Mouse (Mus musculus): ENCODE data around the gene Zfp366. TPM values are rescaled to one million over a fixed set of nuclear protein-coding genes. Genes with fewer than 3 reads are reported as not detected.
A peak's percentile ranks its signal among the peaks of the same experiment; 100 is the strongest.

Gene Zfp366
- total RNA-seq, 2 experiments from 2014 or later, result 3.6 to 3.8 TPM

DNA sequence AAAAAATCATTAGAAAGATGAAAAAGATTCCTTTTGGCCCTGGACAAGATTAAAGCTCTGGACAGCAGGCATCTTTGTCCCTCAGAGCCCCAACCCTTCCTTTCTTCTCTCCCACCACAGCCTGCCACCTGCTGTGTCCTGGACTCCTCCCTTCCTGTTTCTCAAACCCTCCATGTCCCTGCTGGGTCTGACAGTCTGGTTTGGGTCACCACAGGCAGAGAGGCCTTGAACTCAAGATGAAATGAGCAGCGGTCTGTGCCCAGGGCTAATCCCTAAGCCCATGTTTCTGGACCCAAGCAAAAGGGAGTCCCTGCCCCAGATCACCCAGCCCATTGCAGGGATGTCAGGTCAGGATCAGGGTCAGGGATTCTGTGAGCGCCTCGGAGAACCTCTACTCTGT, 60.3 kb downstream of the Zfp366 start:
- DNase-seq (ENCODE audit: low spot score in 2 of 2), result no peak

DNA sequence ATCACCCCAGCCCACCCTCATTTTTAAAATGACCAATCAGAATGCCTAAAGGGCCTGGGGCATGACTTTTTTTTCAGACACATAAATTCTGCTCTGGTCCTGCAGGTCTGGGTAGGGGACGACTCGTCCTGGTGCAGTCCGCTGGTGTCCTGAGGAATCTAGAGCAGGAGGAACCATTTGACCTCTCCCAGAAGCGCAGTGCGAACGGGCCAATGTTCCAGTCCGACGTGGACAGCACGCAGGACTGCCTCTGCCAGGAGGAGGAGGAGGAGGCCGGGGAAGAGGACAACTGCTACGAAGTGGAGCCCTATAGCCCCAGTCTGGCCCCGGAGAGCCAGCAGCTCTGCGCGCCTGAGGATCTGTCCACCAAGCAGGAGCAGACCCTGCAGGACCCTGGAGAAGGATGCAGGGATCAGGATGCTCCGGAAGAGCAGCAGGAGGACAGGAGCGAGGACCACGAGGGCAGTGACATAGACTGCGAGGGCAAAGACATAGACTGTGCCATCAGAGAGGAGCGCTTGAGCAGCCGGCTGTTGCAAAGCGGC, 61.4 kb downstream of the Zfp366 start:
- no peak for DNase-seq (ENCODE audit: low spot score in 2 of 2)

DNA sequence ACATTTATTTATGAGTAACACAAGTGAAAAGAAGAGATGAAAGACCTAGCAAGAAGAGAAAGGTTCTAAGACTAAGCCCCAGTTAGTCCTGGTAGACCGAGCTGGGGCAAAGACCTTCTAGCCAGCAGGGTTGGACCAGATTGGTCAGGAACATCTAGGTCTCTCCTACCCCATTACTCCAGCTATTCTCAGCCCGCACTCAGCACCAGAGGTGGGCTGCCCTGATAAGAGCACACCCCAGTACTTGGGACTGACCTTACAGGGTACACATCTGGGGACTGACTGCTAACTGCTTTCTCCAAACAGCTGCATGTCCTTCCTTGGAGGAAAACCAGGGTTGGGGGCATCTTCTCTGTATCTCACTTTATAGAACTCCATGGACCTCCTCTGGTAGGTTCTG, 66.2 kb downstream of the Zfp366 start:
- DNase-seq (ENCODE audit: low spot score in 2 of 2), result no peak

DNA sequence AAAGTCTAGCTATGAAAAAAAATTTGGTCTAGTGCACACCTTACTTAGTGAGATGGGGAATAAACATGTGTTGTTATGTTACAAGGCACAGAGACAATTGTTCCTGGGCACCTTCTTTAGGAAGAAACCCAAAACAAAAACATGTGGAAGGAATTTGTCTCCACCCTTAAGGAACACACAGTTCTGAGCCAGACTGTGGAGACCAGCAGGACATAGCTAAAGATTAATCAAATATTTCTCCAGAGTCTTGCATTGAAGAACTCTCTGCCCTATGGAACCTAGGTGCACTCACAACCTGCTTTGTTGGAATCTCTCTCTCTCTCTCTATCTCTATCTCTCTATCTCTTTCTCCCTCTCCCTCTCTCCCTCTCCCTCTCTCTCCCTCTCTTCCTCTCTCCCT, 69.6 kb downstream of the Zfp366 start:
- DNase-seq (ENCODE audit: low spot score in 2 of 2), result no peak

DNA sequence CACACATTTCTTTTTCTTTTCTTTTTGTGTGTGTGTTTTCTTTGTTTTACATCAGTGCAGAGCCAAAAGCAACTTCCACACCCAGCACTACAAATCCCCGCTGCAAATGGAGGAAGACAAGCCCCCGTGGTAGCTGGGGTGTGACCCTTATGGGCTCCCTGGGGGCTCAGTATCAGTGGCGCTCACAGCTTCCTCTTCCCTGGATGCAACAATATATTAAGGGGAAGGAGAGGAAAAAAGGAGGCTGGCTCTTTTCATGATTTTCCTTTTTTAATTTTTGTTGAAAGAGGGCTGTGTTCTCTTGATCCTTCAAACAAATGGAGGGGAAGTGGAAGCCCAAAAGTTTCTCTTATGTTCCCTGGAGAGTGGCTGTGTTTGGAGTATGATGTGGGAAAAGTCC, 70.2 kb downstream of the Zfp366 start:
- DNase-seq (ENCODE audit: low spot score in 2 of 2), result no peak

DNA sequence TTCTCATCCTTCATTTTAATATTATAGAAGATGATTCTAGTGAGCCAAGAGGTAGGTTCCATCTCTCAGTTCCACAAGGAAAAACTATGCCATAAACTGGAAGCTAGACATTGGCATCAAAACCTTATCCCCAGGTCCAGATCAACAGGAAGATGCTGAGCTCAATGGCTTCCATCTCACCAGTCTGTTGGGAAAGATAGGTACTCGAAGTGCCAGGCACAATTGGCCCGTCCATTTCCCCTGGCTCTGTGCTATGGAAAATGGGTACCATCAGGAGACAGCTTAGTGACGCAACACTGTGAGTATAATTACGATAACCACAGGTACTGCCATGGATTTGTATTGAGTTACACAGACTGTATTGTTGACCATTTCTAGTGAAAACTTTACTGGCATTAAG, 72.3 kb downstream of the Zfp366 start:
- no peak for DNase-seq (ENCODE audit: low spot score in 2 of 2)

DNA sequence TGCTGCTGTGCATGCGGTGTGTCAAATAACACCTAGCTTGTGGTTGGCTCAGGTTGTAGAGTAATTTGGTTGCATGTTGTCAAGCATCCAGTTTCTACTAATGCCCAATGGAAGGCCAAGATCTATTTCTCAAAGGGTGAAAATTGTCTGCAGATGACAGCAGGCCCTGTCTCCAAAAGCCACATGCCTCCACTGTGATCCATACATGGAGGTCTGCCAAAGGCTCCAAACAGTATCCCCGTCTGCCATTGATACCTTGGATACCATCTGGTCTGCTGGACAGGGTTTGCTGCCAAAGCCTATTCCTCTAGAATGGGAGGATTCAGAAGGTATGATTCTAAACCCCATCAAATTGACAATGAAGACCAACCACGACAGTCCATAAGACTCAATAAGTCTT, 74.1 kb downstream of the Zfp366 start:
- DNase-seq (ENCODE audit: low spot score in 2 of 2), result no peak

DNA sequence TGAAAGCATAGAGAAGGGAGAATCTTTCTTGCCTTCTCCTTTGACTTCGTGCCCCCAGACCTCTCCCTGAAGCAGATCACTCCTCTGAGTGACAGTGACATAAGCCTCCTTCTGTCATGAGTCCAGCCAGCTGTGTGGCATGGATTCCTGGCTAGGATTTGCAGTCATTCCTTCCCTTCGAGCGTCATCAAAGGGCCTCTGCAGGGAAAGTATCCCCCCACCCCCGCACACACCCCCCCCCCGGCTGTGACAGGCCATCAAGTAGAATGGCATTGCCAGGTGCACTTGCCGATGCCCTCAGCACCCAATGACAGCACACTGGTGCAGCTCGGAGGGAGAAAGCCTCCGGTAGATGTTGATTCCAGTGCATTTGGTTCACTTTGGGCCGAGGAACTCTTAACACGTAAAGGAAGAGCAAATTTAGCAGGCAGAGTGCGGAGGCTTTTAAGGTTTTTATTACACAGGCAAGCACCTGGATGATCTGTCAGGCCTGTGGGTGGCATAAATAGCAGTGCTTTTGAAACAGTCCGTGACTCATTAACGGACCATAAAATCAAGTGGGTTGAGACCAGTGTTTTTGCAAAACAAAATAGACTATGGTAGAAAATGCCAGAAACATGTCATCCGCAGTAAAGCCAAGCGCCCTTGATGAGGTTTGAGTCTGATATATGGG, 75.0 kb downstream of the Zfp366 start:
- DNase-seq (ENCODE audit: low spot score in 2 of 2), result no peak

DNA sequence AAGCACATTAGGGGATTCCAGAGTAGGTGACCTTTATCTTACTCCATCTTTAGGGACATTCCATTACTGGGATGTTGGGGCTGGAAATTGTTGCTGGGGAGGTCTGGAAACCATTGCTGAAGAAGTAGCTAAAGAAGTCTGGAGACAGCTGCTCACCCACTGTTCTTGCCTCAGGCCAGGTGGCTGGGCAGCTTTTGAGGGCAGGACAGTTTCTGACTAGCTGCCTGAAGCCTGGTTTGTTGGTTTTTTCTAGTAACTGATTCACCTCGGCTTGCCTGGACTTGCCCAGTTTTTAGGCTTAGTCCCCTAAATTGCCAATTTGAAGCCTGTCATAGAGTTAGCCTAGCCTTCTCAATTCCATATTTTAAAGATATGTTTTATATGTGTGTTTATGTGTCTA, 77.8 kb downstream of the Zfp366 start:
- no peak for DNase-seq (ENCODE audit: low spot score in 2 of 2)

DNA sequence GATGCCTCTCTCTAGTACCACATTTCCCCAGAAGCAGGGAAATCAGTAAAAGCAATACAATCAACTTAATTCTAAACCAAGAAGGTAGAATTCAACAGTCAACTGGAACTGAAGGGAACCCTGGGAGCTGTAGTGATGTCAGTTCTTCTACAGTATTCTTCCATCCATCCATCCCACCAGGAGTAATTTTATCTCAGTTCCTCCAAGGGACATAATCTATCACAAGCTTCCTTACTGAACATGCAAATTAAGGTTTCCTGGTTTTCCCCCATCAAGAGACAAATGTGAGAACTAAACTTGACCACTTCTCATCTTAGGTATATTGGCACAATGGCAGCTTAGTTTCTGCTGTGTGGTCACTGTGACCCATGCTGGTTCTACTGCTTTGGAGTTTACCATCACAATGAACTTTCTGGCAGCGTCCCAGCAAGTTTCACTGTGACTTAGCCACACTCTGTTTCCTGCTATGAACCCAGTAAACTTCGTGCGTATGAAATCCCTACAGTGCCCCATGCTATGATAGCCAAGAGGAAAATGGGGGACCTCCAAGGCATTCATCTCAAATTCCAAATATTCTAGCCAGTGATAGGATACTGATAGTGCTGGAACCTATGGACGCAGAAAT, 78.6 kb downstream of the Zfp366 start:
- DNase-seq (ENCODE audit: low spot score in 2 of 2), result no peak

DNA sequence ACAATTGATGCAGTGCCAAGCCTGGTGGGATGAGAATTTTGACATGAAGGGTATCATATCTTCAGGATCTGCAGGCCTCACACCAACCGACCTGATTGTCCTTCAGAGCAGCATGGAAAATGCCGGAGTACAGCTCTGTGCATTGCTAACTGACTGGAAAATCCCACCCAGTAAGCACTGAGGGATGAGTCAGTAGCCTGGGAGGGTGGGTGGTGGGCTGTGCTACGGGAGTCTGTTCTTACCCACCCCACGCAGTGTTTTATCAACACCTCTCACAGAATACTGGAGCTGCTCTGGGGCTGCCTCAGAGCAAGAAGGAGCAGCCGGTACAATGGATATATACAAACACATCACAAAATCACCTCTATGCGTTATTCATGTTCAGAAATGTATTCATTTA, 79.9 kb downstream of the Zfp366 start:
- DNase-seq (ENCODE audit: low spot score in 2 of 2), result peak; percentile 30 to 67

DNA sequence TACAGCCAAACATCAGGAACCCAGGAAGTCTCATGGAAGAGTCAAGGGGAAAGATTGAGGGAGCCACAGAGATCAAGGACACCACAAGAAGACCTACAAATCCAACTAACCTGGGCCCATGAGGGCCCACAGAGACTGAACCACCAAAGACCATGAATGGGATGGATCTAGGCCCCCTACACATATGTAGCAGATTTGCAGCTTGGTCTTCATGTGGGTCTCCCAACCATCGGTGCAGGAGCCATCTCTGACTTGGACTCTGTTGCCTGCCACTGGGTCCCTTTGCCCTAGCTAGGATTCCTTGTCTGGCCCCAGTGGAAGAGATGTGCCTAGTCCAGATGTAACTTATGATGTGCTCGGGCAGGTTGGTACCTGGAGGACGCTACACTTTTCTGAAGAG, 87.4 kb downstream of the Zfp366 start:
- no peak for DNase-seq (ENCODE audit: low spot score in 2 of 2)

DNA sequence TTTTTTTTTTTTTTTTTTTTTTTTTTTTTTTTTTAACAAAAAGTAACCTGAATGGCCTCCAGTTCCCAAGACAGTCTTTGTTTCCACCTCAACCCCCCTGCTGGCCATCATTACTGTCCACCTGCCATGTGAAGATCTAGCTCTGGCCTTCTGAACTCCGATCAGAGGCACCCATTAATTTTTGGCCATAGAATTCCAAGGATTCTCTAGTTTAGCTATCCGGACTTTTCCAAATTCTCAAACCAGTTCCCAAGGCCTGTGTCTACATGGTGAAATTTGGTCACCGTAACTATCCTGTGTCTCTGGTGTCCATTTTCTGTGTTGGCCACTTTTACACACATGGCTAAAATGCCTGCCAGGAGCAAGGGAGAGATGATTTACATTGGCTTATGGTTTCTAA, 92.9 kb downstream of the Zfp366 start:
- DNase-seq (ENCODE audit: low spot score in 2 of 2), result no peak

DNA sequence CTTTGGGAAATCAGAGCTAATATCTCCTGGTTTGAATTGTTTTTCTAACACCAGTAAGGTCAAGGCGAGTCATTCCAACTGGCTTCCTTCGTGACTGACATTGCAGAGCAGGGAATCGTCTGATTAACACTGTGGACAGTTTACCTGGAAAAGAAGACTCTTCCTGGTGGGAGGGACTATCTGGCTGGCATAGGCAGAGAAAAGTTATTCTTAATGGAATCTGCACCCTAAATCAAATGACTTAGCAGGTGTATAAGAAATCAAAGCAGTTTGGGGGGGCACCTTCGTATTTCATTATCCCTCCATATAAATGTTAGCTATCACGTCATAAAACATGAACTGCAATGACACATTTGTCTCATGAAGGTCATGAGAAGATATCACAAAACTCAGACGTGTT, 93.9 kb downstream of the Zfp366 start:
- no peak for DNase-seq (ENCODE audit: low spot score in 2 of 2)

DNA sequence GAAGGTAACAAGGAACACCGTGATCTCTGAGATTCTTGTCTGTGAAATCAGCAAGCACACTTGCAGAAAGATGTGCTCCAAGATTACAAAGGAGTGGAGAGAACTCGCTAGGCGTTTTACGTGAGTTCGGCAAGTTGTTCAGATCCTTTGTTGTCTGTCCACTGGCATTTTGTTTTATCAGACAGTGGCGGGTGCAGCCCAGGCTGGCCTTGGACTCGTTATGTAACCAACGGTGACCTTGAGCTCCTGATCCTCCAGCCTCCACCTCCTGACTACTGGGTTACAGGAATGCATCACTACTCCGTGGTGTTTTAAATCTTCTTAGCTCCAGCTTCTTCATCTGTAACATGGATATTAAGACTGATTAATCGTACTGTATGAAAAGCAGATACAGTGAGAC, 94.7 kb downstream of the Zfp366 start:
- DNase-seq (ENCODE audit: low spot score in 2 of 2), result no peak

DNA sequence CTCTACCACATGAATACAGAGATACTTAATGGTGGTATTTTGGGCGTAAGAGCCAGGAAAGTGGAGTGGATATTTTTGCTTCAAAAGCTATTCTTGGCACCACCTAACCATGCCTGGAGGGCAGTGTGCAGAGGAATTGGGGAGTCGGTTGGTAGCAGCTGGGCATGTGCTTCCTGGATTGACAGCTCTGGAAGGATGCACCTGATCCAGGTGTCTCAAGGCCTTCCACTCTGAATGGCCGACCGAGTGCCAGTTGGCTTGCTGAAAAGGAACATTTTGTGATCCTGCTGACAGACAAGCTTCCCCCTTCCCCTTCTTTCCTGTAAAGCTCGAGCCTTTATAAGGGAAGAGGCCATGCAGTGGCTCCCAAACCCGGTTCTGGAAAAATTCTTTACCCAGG, 98.3 kb downstream of the Zfp366 start:
- no peak for DNase-seq (ENCODE audit: low spot score in 2 of 2)

DNA sequence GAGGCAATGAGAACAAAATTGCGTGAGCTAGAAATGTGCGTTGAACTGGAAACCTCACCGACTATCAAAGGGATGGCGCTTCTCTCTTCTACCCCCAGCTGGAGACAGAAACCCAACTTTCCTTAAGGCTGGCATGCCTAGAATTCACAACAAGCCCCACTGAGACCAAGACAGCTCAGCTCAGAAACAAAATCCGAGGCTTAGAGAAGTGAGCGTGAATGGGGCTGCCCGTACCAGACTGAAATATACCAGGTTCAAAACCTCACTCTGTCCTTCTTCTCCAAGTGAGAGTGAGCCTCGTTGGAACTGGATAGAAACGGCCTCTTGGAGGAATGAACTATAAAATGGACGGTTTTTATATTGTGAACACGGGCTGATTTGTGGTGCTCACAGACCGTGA, 99.3 kb downstream of the Zfp366 start:
- no peak for DNase-seq (ENCODE audit: low spot score in 2 of 2)

DNA sequence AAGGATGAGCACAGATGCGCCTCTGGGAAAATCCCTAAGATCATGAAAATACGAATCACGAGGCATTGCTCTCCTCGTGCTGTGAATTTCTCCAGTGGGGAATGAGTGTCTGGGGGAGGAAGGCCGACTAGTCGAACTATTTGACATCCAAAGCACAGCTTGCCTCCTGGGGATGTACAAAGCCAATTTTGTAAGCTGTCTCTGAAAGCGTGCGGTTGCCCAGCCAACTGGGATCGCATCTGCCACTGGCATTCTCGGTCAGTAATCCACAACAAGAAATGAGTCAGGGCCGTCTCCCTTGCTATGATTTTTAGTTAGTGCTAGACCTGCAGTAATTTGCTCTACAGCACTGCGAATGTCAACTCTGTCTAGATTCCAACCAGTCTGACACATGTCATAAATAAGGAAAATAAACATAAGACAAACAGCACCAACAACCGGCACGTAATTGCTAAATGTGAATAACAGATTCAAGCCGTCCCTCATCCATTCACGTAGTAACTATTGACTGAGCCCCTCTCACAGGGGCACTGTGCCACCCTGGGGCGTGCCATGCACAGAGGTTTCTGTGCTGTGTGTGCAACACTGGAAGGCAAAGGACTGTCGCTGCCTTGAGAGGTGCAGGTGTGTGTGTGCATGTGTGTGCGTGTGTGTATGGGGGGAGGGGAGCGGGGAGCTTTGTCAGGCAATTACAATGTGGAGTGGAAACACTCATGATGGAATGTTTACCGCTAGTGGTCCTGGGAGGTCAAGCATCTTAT, 100.0 kb downstream of the Zfp366 start:
- peak; percentile 81 to 87 for DNase-seq (ENCODE audit: low spot score in 2 of 2)

DNA sequence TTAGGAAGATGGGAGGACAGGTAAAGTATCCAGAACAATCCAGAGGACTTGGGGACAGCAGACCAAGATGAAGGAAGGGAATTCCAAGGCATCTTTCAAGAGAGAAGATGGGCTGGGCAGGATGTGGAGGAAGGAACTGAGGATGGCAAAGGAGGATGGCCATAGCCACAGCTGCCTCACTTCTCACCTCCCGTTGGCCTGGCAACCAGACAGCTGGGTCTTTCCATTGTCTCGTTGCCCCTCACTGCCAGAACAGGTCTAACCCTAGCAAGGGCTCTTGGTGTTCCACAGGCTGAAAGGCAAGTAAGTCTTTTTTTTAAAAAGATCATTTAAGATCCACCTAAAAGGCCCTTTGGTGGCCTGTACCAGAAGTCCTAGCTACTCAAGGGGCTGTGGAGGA, 100.6 kb downstream of the Zfp366 start:
- no peak for DNase-seq (ENCODE audit: low spot score in 2 of 2)

DNA sequence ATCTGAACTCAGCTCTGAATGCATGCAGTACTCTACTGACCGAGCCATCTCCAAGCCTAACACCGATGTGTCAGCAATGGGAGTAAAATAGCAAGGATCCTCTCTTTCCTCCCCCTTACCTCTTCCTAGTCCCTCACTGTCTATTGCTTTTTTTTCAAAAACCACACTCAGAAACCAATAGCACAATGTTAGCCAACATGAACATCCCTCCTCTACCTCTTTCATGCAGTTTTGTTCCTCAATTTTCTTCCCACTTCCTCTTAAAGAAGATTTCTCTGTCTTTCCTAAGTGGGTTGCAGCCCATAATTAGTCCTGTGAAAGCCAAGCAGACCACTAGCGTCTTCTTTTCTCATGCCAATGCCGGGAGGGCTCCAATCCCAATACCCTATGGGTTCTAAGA, 102.6 kb downstream of the Zfp366 start:
- DNase-seq (ENCODE audit: low spot score in 2 of 2), result no peak

DNA sequence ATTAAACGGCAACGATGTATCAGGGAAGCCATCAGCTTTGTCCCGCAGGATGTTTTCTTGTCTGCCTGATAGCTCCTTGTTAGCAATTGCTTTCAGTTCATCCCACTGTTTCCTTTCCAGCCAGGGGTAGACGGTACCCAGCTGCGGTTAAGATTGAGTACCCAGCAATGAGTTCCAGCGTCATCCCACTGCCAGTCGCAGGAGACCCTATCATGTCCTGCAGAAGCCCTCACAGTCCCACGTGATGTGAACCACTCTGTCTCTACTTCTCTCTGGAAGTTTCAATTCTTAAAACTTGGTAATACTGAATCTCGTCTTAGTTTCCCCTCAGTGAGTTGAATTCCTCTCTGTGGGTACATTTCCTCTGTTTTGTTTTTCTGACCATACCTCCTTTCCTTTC, 103.2 kb downstream of the Zfp366 start:
- no peak for DNase-seq (ENCODE audit: low spot score in 2 of 2)

DNA sequence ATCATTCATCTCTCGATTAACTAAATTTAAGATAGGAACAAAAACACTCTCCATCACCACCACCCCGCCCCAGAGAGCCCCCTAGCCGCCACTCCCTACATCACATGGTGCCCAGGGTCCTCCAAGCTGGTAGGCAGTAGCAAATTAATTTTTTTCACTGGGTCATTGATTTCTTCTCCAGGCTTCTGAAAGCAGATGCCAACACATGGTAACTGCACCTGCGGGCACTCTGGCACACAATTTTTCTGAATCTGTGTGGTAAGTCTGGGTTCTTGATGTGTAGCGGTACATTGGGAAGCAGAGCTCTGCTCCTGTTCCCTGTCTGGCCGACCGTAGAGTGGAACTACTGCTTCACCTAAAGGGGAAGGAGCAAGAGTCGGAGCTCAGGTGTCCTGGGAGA, 106.1 kb downstream of the Zfp366 start:
- DNase-seq (ENCODE audit: low spot score in 2 of 2), result no peak
